Mouse (Mus musculus): ENCODE measurements around the gene Gys1. TPM values are rescaled to one million over a fixed set of nuclear protein-coding genes. Genes with fewer than 3 reads are reported as not detected.
"Not testable (repeated sequence)": the region's sequence is repeated elsewhere in the genome, so short reads cannot be mapped to it uniquely, and the experiment has no call there.

Gene Gys1
- polyA plus RNA-seq, 1 experiment from 2014 or later: 79.9 TPM

DNA sequence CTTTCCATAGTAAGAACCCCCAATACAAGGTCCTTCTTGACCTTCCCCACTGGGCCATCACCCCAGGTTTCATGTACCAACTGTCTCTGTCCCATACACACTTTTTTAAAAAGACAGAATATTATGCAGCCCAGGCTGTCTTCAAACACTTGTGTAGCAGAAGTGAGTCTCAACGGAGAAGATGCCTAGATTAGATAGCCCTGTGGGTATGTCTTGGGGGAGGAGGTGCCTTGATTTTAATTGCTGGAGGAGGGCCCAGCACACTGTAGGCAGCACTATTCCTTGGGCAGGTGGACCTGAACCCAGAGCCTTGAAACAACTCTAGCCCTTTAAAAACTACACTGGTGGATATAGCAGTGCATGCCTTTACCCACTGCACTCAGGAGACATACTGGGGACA lies 47.5 kb downstream of the Gys1 start:
- 52% methylated on average over 1 of the region's 1 CpGs for WGBS
- H3K9me3 ChIP-seq: no peaks in the 10 kb centered on the region
- no peak overlapping the region for H3K4me3 ChIP-seq
- no peak for DNase-seq (ENCODE audit: low spot score)
- H3K4me1 ChIP-seq: peaks cover 4% of the 10 kb centered on the region; the same call in 1 of the 2 replicates
- H3K36me3 ChIP-seq: peaks cover 9% of the 10 kb centered on the region
- H3K27me3 ChIP-seq (ENCODE audit: insufficient read depth, poor library complexity, severe bottlenecking): no peaks in the 10 kb centered on the region
- H3K27ac ChIP-seq: no peak overlapping the region

- H3K27ac ChIP-seq; H3K9me3 ChIP-seq; H3K36me3 ChIP-seq; H3K4me3 ChIP-seq; DNase-seq (ENCODE audit: low spot score); H3K27me3 ChIP-seq (ENCODE audit: insufficient read depth, poor library complexity, severe bottlenecking): not testable (repeated sequence)
- 94% methylated on average over 5 of the region's 5 CpGs for WGBS
- peaks cover 26% of the 10 kb centered on the region for H3K4me1 ChIP-seq
Observed at GRCm38 (mm10) chr7:45484985-45485384, 50.3 kb downstream of the Gys1 start.

DNA sequence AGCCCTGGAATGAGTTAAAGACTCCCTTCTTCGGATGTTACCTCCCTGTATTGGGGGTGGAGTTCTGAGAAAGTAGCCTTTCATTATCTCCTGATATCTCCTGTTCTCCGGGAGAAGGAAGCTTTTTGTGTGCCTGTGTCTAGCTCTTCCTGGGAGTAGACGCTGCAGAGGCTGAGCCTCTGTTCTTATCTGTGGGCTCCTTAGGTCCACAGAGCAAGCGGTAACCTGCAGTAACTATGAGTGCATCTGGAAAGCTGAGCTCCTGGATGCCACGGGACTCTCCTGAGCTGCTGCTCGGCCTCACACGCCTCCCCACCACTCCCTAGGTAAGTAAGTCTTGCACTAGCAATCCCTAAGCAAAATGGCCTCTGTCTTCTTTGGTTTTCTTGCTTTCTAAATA lies 51.5 kb downstream of the Gys1 start:
- Histone ChIP-seq H3K4me1 (peaks cover 37% of the 10 kb centered on the region), H3K9me3 (no peaks in the 10 kb centered on the region), H3K4me3 (no peak overlapping the region), H3K27ac (no peak overlapping the region), H3K27me3 (ENCODE audit: insufficient read depth, poor library complexity, severe bottlenecking) (no peaks in the 10 kb centered on the region), H3K36me3 (no peaks in the 10 kb centered on the region)
- 47% methylated on average over 7 of the region's 7 CpGs for WGBS
- DNase-seq (ENCODE audit: low spot score): no peak

- 84% methylated on average over 12 of the region's 12 CpGs for WGBS
- H3K36me3 ChIP-seq: peaks cover 3% of the 10 kb centered on the region; the same call in 1 of the 2 replicates
- no peak within 1 kb of the TSS for H3K4me3 ChIP-seq
- no peak for DNase-seq (ENCODE audit: low spot score)
- H3K4me1 ChIP-seq: peaks cover 40% of the 10 kb centered on the region
- H3K9me3 ChIP-seq: no peaks in the 10 kb centered on the region
- H3K27me3 ChIP-seq (ENCODE audit: insufficient read depth, poor library complexity, severe bottlenecking): no peaks in the 10 kb centered on the region
- no peak within 1 kb of the TSS for H3K27ac ChIP-seq
Observed at GRCm38 (mm10) chr7:45486761-45487415, 52.2 kb downstream of the Gys1 start, which contains the start of gene Gm45808. Gene Gm45808 (minus strand): TSS chr7:45486811.

- H3K4me3 ChIP-seq: peak overlapping the region; percentile 70
- no peak for DNase-seq (ENCODE audit: low spot score)
- H3K27ac ChIP-seq: peak overlapping the region; percentile 92
- H3K27me3 ChIP-seq (ENCODE audit: insufficient read depth, poor library complexity, severe bottlenecking): no peaks in the 10 kb centered on the region
- peaks cover 40% of the 10 kb centered on the region for H3K4me1 ChIP-seq
- no peaks in the 10 kb centered on the region for H3K9me3 ChIP-seq
- H3K36me3 ChIP-seq: peaks cover 13% of the 10 kb centered on the region
- WGBS: 30% methylated on average over 11 of the region's 11 CpGs
Observed at GRCm38 (mm10) chr7:45487861-45488292, 53.2 kb downstream of the Gys1 start.

DNA sequence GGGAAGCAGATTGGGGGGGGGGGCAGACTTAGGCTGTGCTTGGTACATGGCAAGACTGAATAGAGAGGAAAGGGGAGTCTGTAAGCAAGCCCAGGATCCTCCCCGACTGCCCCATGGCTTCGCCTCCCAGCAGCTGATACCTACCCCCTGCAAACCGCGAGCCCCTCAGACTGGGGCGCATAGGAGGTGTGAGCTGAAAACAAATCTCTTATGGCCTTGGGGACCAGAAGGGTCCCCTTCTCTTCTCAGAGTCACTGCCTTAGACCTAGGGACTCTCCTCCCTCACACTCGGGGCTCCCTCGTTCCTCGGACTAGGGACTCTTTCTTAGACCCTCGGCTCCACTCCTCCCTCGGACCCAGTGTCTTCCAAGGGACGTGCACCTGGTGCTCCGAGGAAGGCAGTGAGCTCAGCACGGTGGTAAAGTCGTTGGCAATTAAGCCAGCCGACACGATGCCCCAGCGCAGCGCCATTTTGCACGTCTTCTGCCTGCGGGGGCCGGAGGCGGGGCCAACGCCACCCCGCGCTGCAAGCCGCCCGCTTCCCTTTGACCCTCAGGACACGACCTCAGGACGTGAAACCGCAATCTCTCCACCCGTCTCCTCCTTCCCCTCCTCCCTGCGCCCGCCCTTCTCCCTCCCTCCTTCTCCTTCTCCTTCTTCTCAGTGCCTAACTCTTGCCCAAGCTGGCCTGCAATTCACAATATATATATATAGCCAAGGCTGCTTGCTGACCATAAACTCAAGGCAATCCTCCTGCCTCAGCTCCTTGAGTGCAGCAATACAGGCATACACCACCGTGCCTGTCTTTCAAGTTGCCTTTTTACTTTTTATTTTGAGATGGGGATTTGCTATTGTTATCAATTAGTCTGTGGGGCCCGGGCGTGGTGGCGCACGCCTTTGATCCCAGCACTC lies 53.9 kb downstream of the Gys1 start, which contains the start of gene Dhdh:
Gene Dhdh (minus strand): TSS at position 513 of the 912 bp plus-strand sequence.
- H3K27me3 ChIP-seq (ENCODE audit: insufficient read depth, poor library complexity, severe bottlenecking): no peaks in the 10 kb centered on the region
- WGBS: 5% methylated on average over 38 of the region's 38 CpGs
- H3K4me3 ChIP-seq: peak within 1 kb of the TSS; percentile 70
- H3K4me1 ChIP-seq: peaks cover 40% of the 10 kb centered on the region
- H3K27ac ChIP-seq: peak within 1 kb of the TSS; percentile 92
- no peaks in the 10 kb centered on the region for H3K9me3 ChIP-seq
- peaks cover 20% of the 10 kb centered on the region for H3K36me3 ChIP-seq
- peak; percentile 87 for DNase-seq (ENCODE audit: low spot score)

DNA sequence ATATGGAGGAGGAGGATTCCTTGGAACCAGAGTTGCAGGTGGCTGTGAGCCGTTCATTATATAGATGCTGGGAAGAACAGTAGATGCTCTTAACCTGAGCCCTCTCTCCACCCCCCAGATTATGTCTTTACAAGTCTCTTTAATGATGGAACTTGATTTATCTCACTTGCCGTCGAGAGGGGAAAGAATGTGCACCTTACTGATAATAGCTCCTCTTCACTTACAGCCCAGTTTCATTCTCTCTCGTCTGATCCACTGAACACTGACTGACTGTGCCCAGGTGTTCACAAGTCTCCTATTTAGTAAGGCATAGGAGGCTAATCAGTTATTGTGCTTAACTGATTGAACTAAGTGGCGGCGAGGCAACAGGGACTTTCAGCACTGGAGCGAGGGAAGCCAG lies 54.9 kb downstream of the Gys1 start:
- DNase-seq (ENCODE audit: low spot score): no peak
- peaks cover 40% of the 10 kb centered on the region for H3K4me1 ChIP-seq
- WGBS: 50% methylated on average over 7 of the region's 7 CpGs
- H3K4me3 ChIP-seq: no peak overlapping the region
- H3K27ac ChIP-seq: peak overlapping the region; percentile 44; the same call in 1 of the 2 replicates
- no peaks in the 10 kb centered on the region for H3K9me3 ChIP-seq
- H3K27me3 ChIP-seq (ENCODE audit: insufficient read depth, poor library complexity, severe bottlenecking): no peaks in the 10 kb centered on the region
- H3K36me3 ChIP-seq: peaks cover 30% of the 10 kb centered on the region

GRCm38 (mm10) chr7:45490822-45491221 lies 56.2 kb downstream of the Gys1 start:
- DNase-seq (ENCODE audit: low spot score): no peak
- peak overlapping the region; percentile 64; the same call in 1 of the 2 replicates for H3K27ac ChIP-seq
- no peaks in the 10 kb centered on the region for H3K27me3 ChIP-seq (ENCODE audit: insufficient read depth, poor library complexity, severe bottlenecking)
- H3K36me3 ChIP-seq: peaks cover 43% of the 10 kb centered on the region
- WGBS: 39% methylated on average over 9 of the region's 9 CpGs
- no peaks in the 10 kb centered on the region for H3K9me3 ChIP-seq
- peaks cover 41% of the 10 kb centered on the region for H3K4me1 ChIP-seq
- H3K4me3 ChIP-seq: peak overlapping the region; percentile 8; the same call in 1 of the 2 replicates

GRCm38 (mm10) chr7:45491264-45491663 lies 56.6 kb downstream of the Gys1 start:
- peak overlapping the region; percentile 8; the same call in 1 of the 2 replicates for H3K4me3 ChIP-seq
- no peak for DNase-seq (ENCODE audit: low spot score)
- no peaks in the 10 kb centered on the region for H3K9me3 ChIP-seq
- 19% methylated on average over 3 of the region's 3 CpGs for WGBS
- H3K4me1 ChIP-seq: peaks cover 45% of the 10 kb centered on the region
- H3K27me3 ChIP-seq (ENCODE audit: insufficient read depth, poor library complexity, severe bottlenecking): no peaks in the 10 kb centered on the region
- H3K27ac ChIP-seq: peak overlapping the region; percentile 64
- H3K36me3 ChIP-seq: peaks cover 47% of the 10 kb centered on the region

GRCm38 (mm10) chr7:45492225-45492844 lies 57.7 kb downstream of the Gys1 start:
- no peaks in the 10 kb centered on the region for H3K27me3 ChIP-seq (ENCODE audit: insufficient read depth, poor library complexity, severe bottlenecking)
- peaks cover 58% of the 10 kb centered on the region for H3K36me3 ChIP-seq
- no peak for DNase-seq (ENCODE audit: low spot score)
- 94% methylated on average over 8 of the region's 8 CpGs for WGBS
- no peaks in the 10 kb centered on the region for H3K9me3 ChIP-seq
- no peak overlapping the region for H3K4me3 ChIP-seq
- no peak overlapping the region for H3K27ac ChIP-seq
- H3K4me1 ChIP-seq: peaks cover 41% of the 10 kb centered on the region

DNA sequence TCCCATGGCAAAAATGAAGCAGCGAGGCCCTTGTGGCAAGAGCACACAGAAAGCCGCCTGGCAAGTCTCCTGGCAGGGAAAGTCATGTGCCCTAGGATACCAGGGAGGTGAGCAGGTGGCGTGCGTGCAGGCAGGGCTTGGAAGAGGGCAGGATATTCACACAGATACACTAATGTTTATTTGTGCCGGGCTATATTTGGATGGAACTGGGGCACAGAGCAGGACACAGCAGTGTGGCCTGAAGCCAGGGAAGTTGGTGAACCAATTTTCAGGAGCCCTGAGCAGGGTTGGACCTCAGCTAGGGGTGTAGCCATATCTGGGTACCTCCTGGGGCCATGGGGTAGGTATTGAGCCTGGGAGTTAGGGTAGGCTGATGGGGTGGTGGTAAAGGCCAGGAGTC lies 58.3 kb downstream of the Gys1 start:
- no peaks in the 10 kb centered on the region for H3K27me3 ChIP-seq (ENCODE audit: insufficient read depth, poor library complexity, severe bottlenecking)
- 91% methylated on average over 5 of the region's 5 CpGs for WGBS
- H3K27ac ChIP-seq: no peak overlapping the region
- no peaks in the 10 kb centered on the region for H3K9me3 ChIP-seq
- no peak overlapping the region for H3K4me3 ChIP-seq
- DNase-seq (ENCODE audit: low spot score): no peak
- H3K4me1 ChIP-seq: peaks cover 39% of the 10 kb centered on the region
- peaks cover 64% of the 10 kb centered on the region for H3K36me3 ChIP-seq

- no peak overlapping the region for H3K27ac ChIP-seq
- WGBS: 82% methylated on average over 9 of the region's 9 CpGs
Observed at GRCm38 (mm10) chr7:45494548-45494947, 59.9 kb downstream of the Gys1 start.

More at GRCm38 (mm10) chr7:45494548-45494947, 59.9 kb downstream of the Gys1 start:
- peaks cover 25% of the 10 kb centered on the region for H3K4me1 ChIP-seq
- no peaks in the 10 kb centered on the region for H3K9me3 ChIP-seq
- no peaks in the 10 kb centered on the region for H3K27me3 ChIP-seq (ENCODE audit: insufficient read depth, poor library complexity, severe bottlenecking)
- peaks cover 80% of the 10 kb centered on the region for H3K36me3 ChIP-seq
- no peak for DNase-seq (ENCODE audit: low spot score)
- no peak overlapping the region for H3K4me3 ChIP-seq

Data from heart, embryonic 10.5 days (tissue).